Mouse (Mus musculus): ENCODE results near the gene Gm28308. TPM values are rescaled to one million over a fixed set of nuclear protein-coding genes. Genes with fewer than 3 reads are reported as not detected.

Gene Gm28308
- total and polyA plus RNA-seq, 3 experiments: not detected

DNA sequence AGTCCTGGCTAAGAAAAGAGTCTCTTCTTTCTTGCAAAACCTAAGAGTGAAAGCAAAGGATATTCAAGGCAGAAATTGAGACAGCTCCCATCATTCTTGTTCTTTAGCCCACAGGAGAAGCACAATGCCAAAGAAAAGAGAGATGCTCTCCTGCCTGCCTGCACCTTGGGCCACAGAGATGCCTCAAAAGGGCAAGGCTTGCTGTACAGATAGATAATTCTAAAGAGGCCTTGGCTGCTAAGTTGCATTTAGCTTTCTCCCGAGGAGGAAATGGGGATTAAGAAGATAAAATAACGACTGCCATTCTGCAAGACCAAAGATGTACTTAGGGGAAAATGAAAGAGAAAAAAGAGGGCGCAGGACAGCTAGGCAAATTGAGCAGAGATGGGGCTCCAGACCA is 33.8 kb upstream of the Gm28308 start:
- no peaks in the 10 kb centered on the region for H3K27me3 ChIP-seq (ENCODE audit: control insufficient read depth in 1 of 2, insufficient read depth in 2 of 2, low read length in 2 of 2)

DNA sequence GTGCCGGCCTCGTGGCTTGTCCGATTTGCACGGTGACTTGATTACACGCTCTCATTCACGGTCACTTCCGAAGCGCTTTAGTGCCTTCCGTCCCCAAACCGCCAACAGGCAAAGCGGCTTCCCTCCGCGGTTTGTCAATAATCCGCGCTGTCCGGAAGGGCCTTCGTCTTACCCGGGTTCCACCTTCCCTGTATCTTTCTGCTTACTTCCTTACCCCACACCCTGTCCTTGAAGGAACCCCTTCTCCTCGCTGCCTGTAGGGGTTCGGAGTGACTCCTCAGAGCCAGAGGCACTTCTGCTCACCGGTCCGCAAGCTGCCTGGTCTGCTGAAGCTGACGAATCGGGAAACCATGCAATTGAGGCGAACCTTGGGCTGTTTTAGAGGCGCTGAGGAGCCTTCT is 33.3 kb upstream of the Gm28308 start:
- Histone ChIP-seq H3K9ac (ENCODE audit: control insufficient read depth, low read depth, low read length, poor library complexity, severe bottlenecking) (no peak overlapping the region), H3K27ac (ENCODE audit: control insufficient read depth, low read depth, low read length) (no peak overlapping the region), H3K9me3 (replicated peaks; ENCODE audit: insufficient read depth, low read length) (no peaks in the 10 kb centered on the region), H3K4me3 (ENCODE audit: control insufficient read depth in 1 of 2, insufficient read depth in 1 of 2, low read depth in 2 of 2, low read length in 2 of 2) (no peak overlapping the region), H3K4me1 (ENCODE audit: control insufficient read depth in 1 of 2, insufficient read depth in 2 of 2, low read length in 2 of 2) (no peaks in the 10 kb centered on the region), H3K79me2 (ENCODE audit: control insufficient read depth, insufficient read depth, low read length, poor library complexity) (no peaks in the 10 kb centered on the region), H3K36me3 (ENCODE audit: control insufficient read depth in 1 of 2, insufficient read depth in 2 of 2, low read length in 2 of 2) (no peaks in the 10 kb centered on the region), H3K27me3 (ENCODE audit: control insufficient read depth in 1 of 2, insufficient read depth in 2 of 2, low read length in 2 of 2) (no peaks in the 10 kb centered on the region)
- DNase-seq (ENCODE audit: low read depth, low spot score): no peak
- TF ChIP-seq CHD2 (IDR thresholded peaks at IDR 0.05; ENCODE audit: low read length): no peak
- TF ChIP-seq ZC3H11A (IDR thresholded peaks at IDR 0.05; ENCODE audit: low read depth, low read length): no peak
- TF ChIP-seq KAT2A (conservative IDR thresholded peaks at IDR 0.05; ENCODE audit: low read depth, low read length): no peak
- no peak for TF ChIP-seq USF2 (IDR thresholded peaks at IDR 0.05; ENCODE audit: borderline replicate concordance in 1 of 2, insufficient read depth in 1 of 2, low read depth in 1 of 2, low read length in 2 of 2)
- TF ChIP-seq POLR2A (IDR thresholded peaks at IDR 0.05; ENCODE audit: control insufficient read depth in 1 of 2, insufficient read depth in 1 of 2, low read depth in 1 of 2, low read length in 2 of 2, poor library complexity in 1 of 2): no peak
- no peak for TF ChIP-seq CHD1 (IDR thresholded peaks at IDR 0.05; ENCODE audit: low read depth, low read length)
- no peak for TF ChIP-seq MAZ (IDR thresholded peaks at IDR 0.05; ENCODE audit: low read depth, low read length)
- TF ChIP-seq EP300 (IDR thresholded peaks at IDR 0.05; ENCODE audit: low read depth in 1 of 2, low read length in 2 of 2): no peak
- TF ChIP-seq MAX (IDR thresholded peaks at IDR 0.05; ENCODE audit: low read length): no peak
- TF ChIP-seq ZNF384 (IDR thresholded peaks at IDR 0.05; ENCODE audit: low read depth, low read length): no peak
- no peak for TF ChIP-seq BHLHE40 (IDR thresholded peaks at IDR 0.05; ENCODE audit: borderline replicate concordance, low read depth, low read length)
- no peak for TF ChIP-seq MYC (IDR thresholded peaks at IDR 0.05; ENCODE audit: low read depth, low read length)
- TF ChIP-seq ELF1 (IDR thresholded peaks at IDR 0.05; ENCODE audit: low read depth, low read length): no peak
- TF ChIP-seq POLR2AphosphoS2 (IDR thresholded peaks at IDR 0.05; ENCODE audit: low read length): no peak
- TF ChIP-seq MAFK (IDR thresholded peaks at IDR 0.05; ENCODE audit: borderline replicate concordance, low read depth, low read length): no peak
- TF ChIP-seq TAL1 (IDR thresholded peaks at IDR 0.05; ENCODE audit: low read length): no peak
- no peak for TF ChIP-seq TCF12 (IDR thresholded peaks at IDR 0.05; ENCODE audit: low read depth, low read length)

More for the DNA sequence above, 33.8 kb upstream of the Gm28308 start:
- no peak for DNase-seq (ENCODE audit: low read depth, low spot score)
- TF ChIP-seq MAFK (IDR thresholded peaks at IDR 0.05; ENCODE audit: borderline replicate concordance, low read depth, low read length) (no peak), JUND (IDR thresholded peaks at IDR 0.05; ENCODE audit: low read depth, low read length) (no peak), CHD2 (IDR thresholded peaks at IDR 0.05; ENCODE audit: low read length) (no peak), KAT2A (conservative IDR thresholded peaks at IDR 0.05; ENCODE audit: low read depth, low read length) (no peak), E2F4 (IDR thresholded peaks at IDR 0.05; ENCODE audit: borderline replicate concordance, low read depth, low read length) (no peak), NRF1 (IDR thresholded peaks at IDR 0.05; ENCODE audit: insufficient read depth, low read depth, low read length, poor library complexity, severe bottlenecking) (no peak), EP300 (IDR thresholded peaks at IDR 0.05; ENCODE audit: low read depth in 1 of 2, low read length in 2 of 2) (no peak), MYB (IDR thresholded peaks at IDR 0.05; ENCODE audit: low read depth, low read length) (no peak), MEF2A (IDR thresholded peaks at IDR 0.05; ENCODE audit: extremely low read depth, insufficient replicate concordance, low read depth, low read length, poor library complexity, severe bottlenecking) (no peak), CHD1 (IDR thresholded peaks at IDR 0.05; ENCODE audit: low read depth, low read length) (no peak)
- H3K9me3 ChIP-seq (replicated peaks; ENCODE audit: insufficient read depth, low read length): no peaks in the 10 kb centered on the region
- no peak overlapping the region for H3K27ac ChIP-seq (ENCODE audit: control insufficient read depth, low read depth, low read length)
- no peak overlapping the region for H3K9ac ChIP-seq (ENCODE audit: control insufficient read depth, low read depth, low read length, poor library complexity, severe bottlenecking)
- no peaks in the 10 kb centered on the region for H3K36me3 ChIP-seq (ENCODE audit: control insufficient read depth in 1 of 2, insufficient read depth in 2 of 2, low read length in 2 of 2)
- no peaks in the 10 kb centered on the region for H3K4me1 ChIP-seq (ENCODE audit: control insufficient read depth in 1 of 2, insufficient read depth in 2 of 2, low read length in 2 of 2)
- no peak overlapping the region for H3K4me3 ChIP-seq (ENCODE audit: control insufficient read depth in 1 of 2, insufficient read depth in 1 of 2, low read depth in 2 of 2, low read length in 2 of 2)
- H3K79me2 ChIP-seq (ENCODE audit: control insufficient read depth, insufficient read depth, low read length, poor library complexity): no peaks in the 10 kb centered on the region
